Mouse (Mus musculus): ENCODE measurements at regions not wholly inside any gene's neighbourhood (a gene's known extent, or its start where the extent isn't known, plus 50 kb on each side); places are given as distances from the start of the nearest gene placed in this dataset.

DNA sequence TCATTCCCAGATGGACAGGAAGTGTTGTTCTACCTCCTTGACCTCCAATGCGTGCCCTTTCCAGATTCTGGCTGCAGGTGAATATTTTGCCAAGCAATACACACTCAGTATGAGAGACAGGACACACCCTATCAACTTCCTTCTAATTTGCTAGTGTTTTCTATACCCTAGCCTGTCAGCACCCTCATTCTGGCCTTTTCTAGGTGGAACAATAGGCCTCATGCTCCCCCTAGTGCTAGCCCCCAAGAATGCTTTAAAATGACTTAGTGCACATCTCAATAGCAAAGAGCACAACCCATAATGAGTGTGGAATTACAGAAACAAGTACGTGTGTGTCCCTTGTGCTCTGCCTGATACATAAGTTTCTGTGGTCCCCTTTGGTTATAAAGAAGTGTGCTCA lies 161.1 kb downstream of the Ibtk start:
- TF ChIP-seq POLR2A (IDR thresholded peaks at IDR 0.05; ENCODE audit: low read depth, low read length) (no peak), CTCF (IDR thresholded peaks at IDR 0.05; ENCODE audit: extremely low read depth, insufficient read depth, insufficient read length, insufficient replicate concordance) (no peak)

Data from spleen, adult 2 months (tissue).